Mouse (Mus musculus): ENCODE results near the gene Akr1c14.

DNA sequence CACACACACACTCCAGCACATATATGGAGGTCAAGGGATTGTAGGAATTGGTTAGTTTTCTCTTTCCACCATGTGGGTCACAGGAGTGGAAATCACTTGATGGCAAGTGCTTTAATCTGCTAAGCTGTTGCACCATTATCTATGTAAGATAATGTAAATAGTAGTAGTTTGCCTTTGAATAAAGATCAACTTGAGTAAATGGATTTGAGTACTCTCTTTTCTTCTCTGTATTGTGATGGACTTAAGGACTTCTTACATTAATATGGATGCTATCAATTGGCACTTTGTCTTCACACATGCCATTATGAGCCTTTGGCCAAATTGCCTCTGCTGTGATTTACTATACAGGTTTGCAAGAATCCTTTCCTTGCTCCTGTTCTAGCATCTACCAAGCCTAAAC, 31.1 kb downstream of the Akr1c14 start:
- TF ChIP-seq POLR2A (IDR thresholded peaks at IDR 0.05; ENCODE audit: borderline replicate concordance, insufficient read depth, low read length) (no peak), CTCF (IDR thresholded peaks at IDR 0.05; ENCODE audit: borderline replicate concordance, insufficient read depth, low read depth, low read length) (no peak)

Measured in cerebellum, adult 2 months (tissue).